Mouse (Mus musculus): ENCODE measurements at regions not wholly inside any gene's neighbourhood (a gene's known extent, or its start where the extent isn't known, plus 50 kb on each side); places are given as distances from the start of the nearest gene placed in this dataset.

GRCm38 (mm10) chrX:11839665-11840245 lies 320.4 kb downstream of the Bcor start:
- peak; percentile 64 for DNase-seq (ENCODE audit: low read depth, low spot score)

GRCm38 (mm10) chrX:11840319-11841035 lies 319.7 kb downstream of the Bcor start:
- peak; percentile 19 for DNase-seq (ENCODE audit: low read depth, low spot score)

- peak; percentile 24 for DNase-seq (ENCODE audit: low read depth, low spot score)
Measured at GRCm38 (mm10) chrX:11845566-11845965, 314.6 kb downstream of the Bcor start.

GRCm38 (mm10) chrX:11855910-11856309 lies 304.2 kb downstream of the Bcor start:
- no peak for DNase-seq (ENCODE audit: low read depth, low spot score)

GRCm38 (mm10) chrX:11859396-11859795 lies 300.8 kb downstream of the Bcor start:
- DNase-seq (ENCODE audit: low read depth, low spot score): no peak

- DNase-seq (ENCODE audit: low read depth, low spot score): no peak
Measured at GRCm38 (mm10) chrX:11861119-11861708, 298.9 kb downstream of the Bcor start.

GRCm38 (mm10) chrX:11861892-11862291 lies 298.3 kb downstream of the Bcor start:
- DNase-seq (ENCODE audit: low read depth, low spot score): no peak

- DNase-seq (ENCODE audit: low read depth, low spot score): no peak
Measured at GRCm38 (mm10) chrX:11863106-11863505, 297.0 kb downstream of the Bcor start.

GRCm38 (mm10) chrX:11873913-11874312 lies 286.2 kb downstream of the Bcor start:
- no peak for DNase-seq (ENCODE audit: low read depth, low spot score)

GRCm38 (mm10) chrX:11876636-11877035 lies 283.5 kb downstream of the Bcor start:
- no peak for DNase-seq (ENCODE audit: low read depth, low spot score)

- DNase-seq (ENCODE audit: low read depth, low spot score): no peak
Measured at GRCm38 (mm10) chrX:11878028-11878427, 282.1 kb downstream of the Bcor start.

GRCm38 (mm10) chrX:11880972-11881371 lies 279.2 kb downstream of the Bcor start:
- peak; percentile 45 for DNase-seq (ENCODE audit: low read depth, low spot score)

- DNase-seq (ENCODE audit: low read depth, low spot score): no peak
Measured at GRCm38 (mm10) chrX:11883738-11884716, 276.1 kb downstream of the Bcor start.

- peak; percentile 51 for DNase-seq (ENCODE audit: low read depth, low spot score)
Measured at GRCm38 (mm10) chrX:11892396-11892795, 267.8 kb downstream of the Bcor start.

- DNase-seq (ENCODE audit: low read depth, low spot score): no peak
Measured at GRCm38 (mm10) chrX:11893606-11894279, 266.4 kb downstream of the Bcor start.

- no peak for DNase-seq (ENCODE audit: low read depth, low spot score)
Measured at GRCm38 (mm10) chrX:11894280-11894662, 265.9 kb downstream of the Bcor start.

GRCm38 (mm10) chrX:11895396-11895795 lies 264.8 kb downstream of the Bcor start:
- DNase-seq (ENCODE audit: low read depth, low spot score): no peak

- DNase-seq (ENCODE audit: low read depth, low spot score): no peak
Measured at GRCm38 (mm10) chrX:11898280-11898679, 261.9 kb downstream of the Bcor start.

- DNase-seq (ENCODE audit: low read depth, low spot score): no peak
Measured at GRCm38 (mm10) chrX:11899051-11899450, 261.1 kb downstream of the Bcor start.

GRCm38 (mm10) chrX:11899914-11900313 lies 260.2 kb downstream of the Bcor start:
- no peak for DNase-seq (ENCODE audit: low read depth, low spot score)

GRCm38 (mm10) chrX:11901791-11902190 lies 258.4 kb downstream of the Bcor start:
- no peak for DNase-seq (ENCODE audit: low read depth, low spot score)
